Mouse (Mus musculus): ENCODE measurements around the gene Card9.

Gene Card9

DNA sequence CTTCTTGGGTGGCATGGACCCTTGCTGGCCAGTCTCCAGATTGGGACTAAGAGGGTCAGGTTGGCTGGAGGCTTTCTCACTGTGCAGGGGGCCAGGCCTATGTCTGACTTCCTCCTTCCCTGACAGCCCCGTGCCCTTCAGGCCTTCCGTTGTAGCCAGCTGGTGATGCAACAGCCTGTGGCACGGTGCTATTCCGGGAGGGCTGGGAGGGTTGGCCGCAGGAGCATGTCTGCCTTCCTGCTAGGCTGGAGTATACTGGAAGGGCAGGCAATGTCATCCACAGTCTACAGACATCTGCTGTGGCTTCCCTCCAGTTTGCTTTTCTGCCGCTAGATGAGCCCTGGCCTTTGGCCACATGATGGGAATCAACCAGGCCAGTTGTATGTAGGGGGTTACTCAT lies 735 bp downstream of the Card9 start:
- no peak for DNase-seq

DNA sequence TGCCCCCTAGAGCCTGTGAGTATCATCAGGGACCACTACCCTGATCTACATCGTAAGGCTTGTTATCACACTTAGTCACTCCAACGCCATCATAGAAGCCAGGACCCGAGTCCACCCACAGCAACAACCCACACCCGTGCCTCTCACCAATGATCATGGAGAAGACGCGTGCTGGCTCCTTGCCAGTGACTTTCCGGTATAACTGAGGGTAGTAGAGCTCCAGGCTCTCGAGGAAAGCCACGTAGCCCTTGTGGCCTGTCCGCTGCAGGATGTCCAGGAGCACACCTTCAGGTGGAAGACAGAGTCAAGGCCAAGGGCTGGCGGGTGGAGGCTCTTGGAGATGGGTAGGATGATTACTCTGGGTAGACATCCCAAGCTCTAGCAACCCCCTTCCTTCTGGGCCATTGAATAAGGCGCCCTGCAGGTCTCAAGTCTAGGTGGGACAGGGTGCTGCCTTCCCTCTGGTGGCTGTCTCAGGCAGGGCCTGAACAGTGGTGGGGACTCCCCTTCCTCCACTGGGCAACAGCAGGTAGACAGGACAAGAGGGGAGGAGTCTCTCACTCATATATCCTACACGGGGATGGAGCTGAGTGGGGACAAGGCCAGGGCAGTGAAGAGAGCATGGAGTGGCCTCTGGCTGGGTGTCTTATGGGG lies 1.9 kb downstream of the Card9 start:
- DNase-seq: no peak

DNA sequence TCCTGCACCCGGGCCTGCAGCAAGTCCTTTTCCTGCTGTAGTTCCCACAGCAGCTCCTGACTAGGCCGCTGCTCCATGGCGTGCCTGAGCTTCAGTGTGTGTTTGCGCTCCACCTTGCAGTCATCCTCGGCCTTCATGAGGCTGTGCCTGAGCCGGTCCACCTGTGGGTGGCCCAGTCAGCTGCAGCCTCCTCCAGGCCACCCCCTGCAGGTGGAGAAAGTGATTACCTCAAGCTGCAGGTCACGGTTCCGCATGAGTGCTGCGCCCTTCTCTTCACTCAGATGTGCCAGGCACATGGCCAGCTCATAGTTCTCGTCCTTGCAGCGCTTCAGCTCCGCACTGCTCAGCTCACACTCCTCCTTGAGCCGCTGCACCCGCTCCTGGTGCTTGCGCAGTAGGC lies 3.2 kb downstream of the Card9 start:
- no peak for DNase-seq

- no peak for DNase-seq
These were observed 4.0 kb downstream of the Card9 start for GRCm38 (mm10) chr2:26356678-26357077.

GRCm38 (mm10) chr2:26356231-26356630 lies 4.5 kb downstream of the Card9 start:
- DNase-seq: no peak

GRCm38 (mm10) chr2:26354401-26354800 lies 6.3 kb downstream of the Card9 start:
- DNase-seq: no peak

GRCm38 (mm10) chr2:26353066-26353980 lies 7.4 kb downstream of the Card9 start:
- DNase-seq: no peak

GRCm38 (mm10) chr2:26352291-26352910 lies 8.3 kb downstream of the Card9 start:
- no peak for DNase-seq

- peak; percentile 93 for DNase-seq
These were observed 9.1 kb downstream of the Card9 start, which contains the start of gene Dnlz for GRCm38 (mm10) chr2:26351358-26352290. TSS of gene Dnlz (minus strand) at chr2:26352110.

DNA sequence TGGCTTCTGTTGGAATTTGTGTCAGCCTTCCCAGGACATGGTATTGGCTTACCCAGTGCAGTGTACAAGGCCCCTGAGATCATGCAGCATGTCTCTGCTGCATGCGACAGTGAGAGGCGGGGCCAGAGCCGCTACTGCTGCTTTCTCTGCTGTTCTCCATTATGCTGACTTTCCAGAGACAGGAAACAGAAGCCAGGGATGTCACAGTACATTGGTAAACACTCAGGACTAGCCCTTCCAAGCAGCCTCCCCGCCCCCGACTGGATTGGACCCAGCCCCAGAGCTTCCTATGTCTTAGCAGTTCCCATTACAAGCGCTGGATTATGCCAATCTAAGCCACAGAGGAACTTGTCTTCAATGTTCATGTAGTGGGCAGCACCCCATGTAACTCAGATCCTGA lies 12.5 kb downstream of the Card9 start:
- no peak for DNase-seq

DNA sequence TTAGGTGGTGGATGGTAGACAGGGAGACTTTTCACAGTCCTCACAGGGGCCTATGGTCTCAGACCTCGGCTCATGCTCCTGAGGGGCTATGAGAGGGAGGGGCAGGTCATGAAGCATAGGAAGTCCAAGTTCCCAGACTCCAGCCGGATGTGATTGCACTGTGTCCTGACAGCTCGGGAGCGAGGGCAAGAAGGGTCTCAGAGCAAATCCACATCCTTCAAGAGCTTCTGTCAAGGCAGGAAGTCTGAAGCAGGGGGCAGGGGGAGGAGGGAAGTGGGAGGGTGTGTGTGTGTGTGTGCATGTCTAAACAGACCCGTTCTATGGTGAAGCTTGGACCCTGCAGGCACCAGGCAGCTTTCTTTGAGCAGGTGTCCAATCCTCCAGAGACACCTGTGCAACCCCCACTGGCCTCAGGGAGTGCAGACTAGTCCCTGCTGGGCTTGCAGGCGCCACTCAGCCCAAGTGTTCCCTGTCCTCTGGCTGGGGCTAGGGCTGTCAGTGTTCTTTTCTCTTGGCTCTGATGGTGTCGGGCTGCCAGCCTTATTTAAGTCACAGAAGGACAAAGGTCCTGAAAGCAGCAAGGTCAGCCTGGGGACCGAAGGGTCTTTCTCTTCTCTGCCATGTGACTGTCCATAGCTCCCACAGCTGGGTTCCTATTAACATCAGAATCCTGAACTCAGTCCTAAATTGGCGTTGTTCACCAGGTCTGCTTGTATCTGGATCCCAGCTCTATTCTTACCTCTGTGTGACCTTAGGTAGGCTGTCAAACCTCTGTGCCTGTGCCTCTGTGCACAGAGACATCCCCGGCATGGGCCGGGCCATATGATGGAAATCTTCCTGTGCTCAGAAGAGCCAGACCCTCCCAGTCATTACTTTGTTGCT lies 17.9 kb downstream of the Card9 start:
- no peak for DNase-seq

DNA sequence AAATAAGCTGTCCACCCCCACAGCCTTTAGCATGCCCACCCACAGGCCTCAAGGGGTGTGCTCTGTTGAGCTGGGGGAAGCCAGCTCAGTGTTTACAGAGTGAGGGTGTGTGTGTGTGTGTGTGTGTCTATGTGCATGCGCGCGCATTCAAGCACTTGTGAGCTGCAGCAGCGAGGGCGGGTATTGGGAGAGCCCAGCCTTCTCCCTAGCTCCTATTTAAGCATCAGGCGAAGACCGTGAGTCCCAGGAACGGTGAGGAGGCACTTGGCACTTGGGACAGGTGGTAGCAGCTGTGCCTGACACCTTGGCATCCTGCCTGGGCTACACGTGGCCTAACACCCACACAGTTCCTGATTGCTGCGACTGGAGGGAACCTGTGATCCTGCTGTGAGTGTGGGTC lies 18.7 kb downstream of the Card9 start:
- peak; percentile 73 for DNase-seq

- DNase-seq: peak; percentile 57
These were observed 19.2 kb downstream of the Card9 start for GRCm38 (mm10) chr2:26341510-26341981.

- no peak for DNase-seq
These were observed 21.5 kb downstream of the Card9 start for GRCm38 (mm10) chr2:26339204-26339551.

DNA sequence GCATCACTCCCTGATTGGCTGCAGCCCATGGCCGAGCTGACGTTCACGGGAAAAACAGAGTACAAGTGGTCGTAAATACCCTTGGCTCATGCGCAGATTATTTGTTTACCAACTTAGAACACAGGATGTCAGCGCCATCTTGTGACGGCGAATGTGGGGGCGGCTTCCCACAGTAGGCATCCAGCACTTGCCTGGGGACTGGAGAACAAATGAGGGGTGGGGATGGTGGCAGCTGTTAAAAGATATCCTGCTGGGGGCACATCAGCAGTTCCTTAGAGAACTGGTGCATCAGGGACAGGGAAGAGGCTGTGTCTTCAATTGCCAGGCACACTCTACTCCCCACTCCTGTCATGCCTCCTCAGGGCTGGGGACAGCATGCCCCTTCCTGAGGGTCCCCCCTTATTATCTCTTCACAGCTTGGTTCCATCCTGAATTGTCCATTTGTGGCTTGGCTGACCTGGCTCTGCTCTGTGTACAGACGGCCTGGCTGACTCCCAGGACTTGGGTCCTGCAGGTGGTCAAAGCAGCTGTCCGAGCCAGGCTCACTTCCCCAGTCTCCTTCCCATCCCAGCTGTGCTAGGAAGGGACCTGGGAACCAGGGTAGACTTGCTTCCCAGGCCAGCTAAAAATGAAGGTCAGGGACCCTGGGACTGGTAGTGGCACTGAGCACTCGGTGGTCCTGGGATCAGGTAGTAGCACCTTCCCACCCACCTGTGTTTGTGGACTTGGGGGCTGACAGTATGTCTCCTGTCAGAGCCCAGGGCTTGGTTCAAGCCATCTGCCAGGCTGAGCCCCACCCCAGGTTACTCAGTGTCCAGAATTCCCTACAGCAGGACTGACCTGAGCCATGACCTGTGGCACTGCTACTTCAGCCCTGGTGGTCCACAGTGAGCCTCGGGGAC lies 22.2 kb downstream of the Card9 start:
- no peak for DNase-seq

GRCm38 (mm10) chr2:26330702-26331101 lies 30.0 kb downstream of the Card9 start:
- DNase-seq: no peak

DNA sequence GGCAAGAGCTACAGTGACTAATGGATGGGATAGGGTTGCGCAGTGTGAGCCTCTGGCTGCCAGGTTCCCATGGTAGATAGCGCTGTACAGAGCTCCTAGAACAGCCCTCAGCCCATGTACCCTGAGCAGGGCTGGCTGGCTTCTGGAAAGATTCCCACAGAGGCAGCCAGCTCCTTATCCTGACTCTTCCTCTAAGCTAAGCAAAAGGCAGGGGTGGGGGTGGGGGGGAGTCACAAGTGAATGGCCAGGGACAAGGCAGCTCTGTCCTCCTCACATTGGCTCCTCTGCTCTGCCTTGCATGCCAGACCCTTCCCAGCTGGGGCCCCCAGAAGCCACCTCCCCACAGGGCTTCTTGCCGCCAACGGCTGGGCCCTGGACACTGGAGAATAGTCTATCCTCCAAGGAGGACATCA lies 30.7 kb downstream of the Card9 start:
- no peak for DNase-seq

GRCm38 (mm10) chr2:26329402-26329801 lies 31.3 kb downstream of the Card9 start:
- no peak for DNase-seq

GRCm38 (mm10) chr2:26327852-26328251 lies 32.9 kb downstream of the Card9 start:
- DNase-seq: no peak

All from right cerebral cortex, postnatal 25 days (tissue).